Mouse (Mus musculus) midbrain, postnatal 0 days (tissue): ENCODE results near the gene Rdh1. TPM values are rescaled to one million over a fixed set of nuclear protein-coding genes. Genes with fewer than 3 reads are reported as not detected.
"Not testable (repeated sequence)": the region's sequence is repeated elsewhere in the genome, so short reads cannot be mapped to it uniquely, and the experiment has no call there.

Experiments
- ATAC-seq: fragments of 200-750 bp; cut with Nextera tagmentation; 2 replicates; pipeline ENCODE4 v1.8.0; 2017; ENCODE audit warnings: moderate number of reproducible peaks, mild to moderate bottlenecking, moderate TSS enrichment, moderate library complexity; ENCODE audit not compliant: low FRiP score
- DNase-seq: peaks from one replicate; pipeline ENCODE4 v3.0.0-alpha.2; 2015; ENCODE audit warnings: low spot score
- H3K27ac ChIP-seq: fragments of 300-500 bp; sonication (generic); 2 replicates; pipeline ENCODE4 v1.5.1; 2014; ENCODE audit warnings: low read depth, mild to moderate bottlenecking, low read length, mixed read lengths
- H3K27me3 ChIP-seq: fragments of 300-500 bp; sonication (generic); 2 replicates; pipeline ENCODE4 v1.6.1; 2014; ENCODE audit warnings: low read length, control low read depth, mixed read lengths; ENCODE audit not compliant: insufficient read depth
- H3K36me3 ChIP-seq: fragments of 300-500 bp; sonication (generic); 2 replicates; pipeline ENCODE4 v1.6.1; 2014; ENCODE audit warnings: low read length, control low read depth, mixed read lengths; ENCODE audit not compliant: insufficient read depth
- H3K4me1 ChIP-seq: fragments of 300-500 bp; sonication (generic); 2 replicates; pipeline ENCODE4 v1.6.1; 2014; ENCODE audit warnings: mild to moderate bottlenecking, control low read depth, antibody characterized with exemption, low read length, mixed read lengths; ENCODE audit not compliant: insufficient read depth
- H3K4me2 ChIP-seq: fragments of 300-500 bp; sonication (generic); 2 replicates; pipeline ENCODE4 v1.6.1; 2014; ENCODE audit warnings: low read depth, mild to moderate bottlenecking, low read length, mixed read lengths; ENCODE audit not compliant: poor library complexity, severe bottlenecking
- H3K4me3 ChIP-seq: fragments of 300-500 bp; sonication (generic); 2 replicates; pipeline ENCODE4 v1.5.1; 2014; ENCODE audit warnings: low read depth, mild to moderate bottlenecking, low read length, moderate library complexity
- H3K9ac ChIP-seq: fragments of 300-500 bp; sonication (generic); replicated peaks from 2 replicates; pipeline ENCODE4 v1.6.1; 2014; ENCODE audit warnings: mild to moderate bottlenecking, low read length, moderate library complexity, mixed read lengths; ENCODE audit not compliant: poor library complexity, severe bottlenecking
- H3K9me3 ChIP-seq: fragments of 300-500 bp; sonication (generic); 2 replicates; pipeline ENCODE4 v1.6.1; 2016; ENCODE audit warnings: low read length, control low read depth
- CTCF ChIP-seq: IDR thresholded peaks from 2 replicates; pipeline ENCODE4 v1.5.1; 2016; ENCODE audit warnings: antibody characterized with exemption, mild to moderate bottlenecking
- WGBS: fragments of 180-500 bp; shearing (Covaris S2); extraction: QIAGEN DNeasy Blood & Tissue Kit; methylation state at CpG from one replicate; pipeline ENCODE4 v1.1.7; 2014; 5-methylcytosine and 5-hydroxymethylcytosine counted together
- polyA plus RNA-seq: library from polyadenylated mRNA; unstranded; fragments of >200 nt; fragmentation: Nextera tagmentation; extraction: Ambion mirVana; gene quantifications from 2 replicates; pipeline ENCODE4 v1.2.1, GENCODE M21; 2015
- total RNA-seq: library from RNA; depleted of rRNA; stranded (reverse); fragments of >200 nt; gene quantifications from 2 replicates; pipeline ENCODE4 v1.2.3, GENCODE M21; 2014; rRNA removed

Gene Rdh1
- total and polyA plus RNA-seq, 2 experiments from 2014 or later, result 0.05 to 0.11 TPM

GRCm38 (mm10) chr10:127802236-127802635 is 42.7 kb downstream of the Rdh1 start:
- WGBS, result 79% methylated on average over 5 of the region's 5 CpGs

GRCm38 (mm10) chr10:127804416-127804815 is 44.9 kb downstream of the Rdh1 start:
- no peak overlapping the region for H3K9ac ChIP-seq
- TF ChIP-seq CTCF, result no peak
- H3K27me3 ChIP-seq, result no peaks in the 10 kb centered on the region
- H3K27ac ChIP-seq, result no peak overlapping the region
- H3K4me2 ChIP-seq, result no peak overlapping the region
- no peaks in the 10 kb centered on the region for H3K4me1 ChIP-seq
- 51% methylated on average over 7 of the region's 7 CpGs for WGBS
- no peaks in the 10 kb centered on the region for H3K36me3 ChIP-seq
- no peak overlapping the region for H3K4me3 ChIP-seq
- ATAC-seq, result no peak
- DNase-seq, result no peak
- H3K9me3 ChIP-seq, result no peaks in the 10 kb centered on the region

More at GRCm38 (mm10) chr10:127802236-127802635, 42.7 kb downstream of the Rdh1 start:
- no peak overlapping the region for H3K9ac ChIP-seq
- H3K4me3 ChIP-seq, result no peak overlapping the region
- DNase-seq (no peak), ATAC-seq (no peak)
- no peaks in the 10 kb centered on the region for H3K27me3 ChIP-seq
- H3K4me2 ChIP-seq, result no peak overlapping the region
- H3K27ac ChIP-seq, result no peak overlapping the region
- H3K36me3 ChIP-seq, result no peaks in the 10 kb centered on the region
- H3K9me3 ChIP-seq, result no peaks in the 10 kb centered on the region
- no peak for TF ChIP-seq CTCF
- no peaks in the 10 kb centered on the region for H3K4me1 ChIP-seq

- no peak overlapping the region for H3K9ac ChIP-seq
- ATAC-seq (no peak), DNase-seq (no peak)
- no peaks in the 10 kb centered on the region for H3K9me3 ChIP-seq
- TF ChIP-seq CTCF, result no peak
- H3K4me2 ChIP-seq, result no peak overlapping the region
- H3K27me3 ChIP-seq, result no peaks in the 10 kb centered on the region
- H3K4me1 ChIP-seq, result no peaks in the 10 kb centered on the region
- H3K27ac ChIP-seq, result no peak overlapping the region
- H3K36me3 ChIP-seq, result no peaks in the 10 kb centered on the region
- H3K4me3 ChIP-seq, result no peak overlapping the region
Observed at GRCm38 (mm10) chr10:127815888-127816287, 56.4 kb downstream of the Rdh1 start.

- H3K9ac ChIP-seq, H3K4me2 ChIP-seq, H3K9me3 ChIP-seq, H3K4me3 ChIP-seq, H3K4me1 ChIP-seq, DNase-seq, H3K27me3 ChIP-seq, H3K27ac ChIP-seq, H3K36me3 ChIP-seq, ATAC-seq: not testable (repeated sequence)
- WGBS, result 82% methylated on average over 4 of the region's 4 CpGs
Observed at GRCm38 (mm10) chr10:127817268-127817910, 57.9 kb downstream of the Rdh1 start.

Other genes with a start within 250 kb of the Rdh1 start
- 16.2 and 16.6 TPM in 2 replicates for gene Ndufa4l2, start 244.8 kb upstream of the Rdh1 start, total RNA-seq
- gene Ndufa4l2, start 244.8 kb upstream of the Rdh1 start, polyA plus RNA-seq, result 18.7 and 19.9 TPM in 2 replicates
- 39.8 and 48.0 TPM in 2 replicates for gene Shmt2, start 237.3 kb upstream of the Rdh1 start, total RNA-seq
- gene Shmt2, start 237.3 kb upstream of the Rdh1 start, polyA plus RNA-seq, result 32.8 and 34.2 TPM in 2 replicates
- gene Nxph4, start 225.2 kb upstream of the Rdh1 start, total RNA-seq, result 11.8 and 22.6 TPM in 2 replicates
- 68.9 and 72.4 TPM in 2 replicates for gene Nxph4, start 225.2 kb upstream of the Rdh1 start, polyA plus RNA-seq
- 297 and 319 TPM in 2 replicates for gene Lrp1, start 138.6 kb upstream of the Rdh1 start, total RNA-seq
- gene Lrp1, start 138.6 kb upstream of the Rdh1 start, polyA plus RNA-seq, result 79.8 and 84.4 TPM in 2 replicates
- 6.1 and 10.2 TPM in 2 replicates for gene Stat6, start 116.7 kb upstream of the Rdh1 start, total RNA-seq
- 3.9 and 4.3 TPM in 2 replicates for gene Stat6, start 116.7 kb upstream of the Rdh1 start, polyA plus RNA-seq
- gene Nemp1, start 92.8 kb upstream of the Rdh1 start, total RNA-seq, result 3.2 and 3.7 TPM in 2 replicates
- 1.4 and 1.7 TPM in 2 replicates for gene Nemp1, start 92.8 kb upstream of the Rdh1 start, polyA plus RNA-seq
- 4.8 and 5.6 TPM in 2 replicates for gene Nab2, start 91.2 kb upstream of the Rdh1 start, total RNA-seq
- gene Nab2, start 91.2 kb upstream of the Rdh1 start, polyA plus RNA-seq, result 1.4 and 1.6 TPM in 2 replicates
- gene Myo1a, start 54.6 kb upstream of the Rdh1 start, total RNA-seq, result 0.57 and 0.77 TPM in 2 replicates
- 0.13 and 0.15 TPM in 2 replicates for gene Myo1a, start 54.6 kb upstream of the Rdh1 start, polyA plus RNA-seq
- gene Tac2, start 35.2 kb upstream of the Rdh1 start, total RNA-seq, result 0.27 TPM in 1 of 2 replicates, not detected in the other
- 2.0 and 4.5 TPM in 2 replicates for gene Tac2, start 35.2 kb upstream of the Rdh1 start, polyA plus RNA-seq
- 13.6 and 15.2 TPM in 2 replicates for gene Zbtb39, start 20.2 kb upstream of the Rdh1 start, total RNA-seq
- gene Zbtb39, start 20.2 kb upstream of the Rdh1 start, polyA plus RNA-seq, result 3.0 and 3.1 TPM in 2 replicates
- gene Gpr182, start 8.0 kb upstream of the Rdh1 start, total RNA-seq, result 1.6 and 3.2 TPM in 2 replicates
- gene Gpr182, start 8.0 kb upstream of the Rdh1 start, polyA plus RNA-seq, result 1.8 and 2.7 TPM in 2 replicates
- gene Rdh16f1, start 66 bp downstream of the Rdh1 start, total RNA-seq, result 0.27 TPM in 1 of 2 replicates, not detected in the other
- not detected in 2 replicates for gene Rdh16f1, start 66 bp downstream of the Rdh1 start, polyA plus RNA-seq
- 0.66 TPM in 1 of 2 replicates, not detected in the other for gene Rdh9, start 16.7 kb downstream of the Rdh1 start, total RNA-seq
- 0.60 and 0.63 TPM in 2 replicates for gene Rdh9, start 16.7 kb downstream of the Rdh1 start, polyA plus RNA-seq
- gene Rdh16, start 41.4 kb downstream of the Rdh1 start, total RNA-seq, result not detected in 2 replicates
- gene Rdh16, start 41.4 kb downstream of the Rdh1 start, polyA plus RNA-seq, result not detected in 2 replicates
- gene Rdh19, start 90.2 kb downstream of the Rdh1 start, total RNA-seq, result not detected in 2 replicates
- gene Rdh19, start 90.2 kb downstream of the Rdh1 start, polyA plus RNA-seq, result not detected in 2 replicates
- gene Rdh16f2, start 106.8 kb downstream of the Rdh1 start, total RNA-seq, result not detected in 2 replicates
- gene Rdh16f2, start 106.8 kb downstream of the Rdh1 start, polyA plus RNA-seq, result not detected in 2 replicates
- gene Rdh7, start 129.1 kb downstream of the Rdh1 start, total RNA-seq, result not detected in 2 replicates
- not detected in 2 replicates for gene Rdh7, start 129.1 kb downstream of the Rdh1 start, polyA plus RNA-seq
- 0.99 TPM in 1 of 2 replicates, not detected in the other for gene Sdr9c7, start 138.8 kb downstream of the Rdh1 start, total RNA-seq
- not detected in 2 replicates for gene Sdr9c7, start 138.8 kb downstream of the Rdh1 start, polyA plus RNA-seq
- gene Hsd17b6, start 247.9 kb downstream of the Rdh1 start, total RNA-seq, result not detected in 2 replicates
- not detected in 2 replicates for gene Hsd17b6, start 247.9 kb downstream of the Rdh1 start, polyA plus RNA-seq